Mouse (Mus musculus): ENCODE data around the gene Dbndd2. TPM values are rescaled to one million over a fixed set of nuclear protein-coding genes. Genes with fewer than 3 reads are reported as not detected.

Dbndd2 gene
- polyA plus RNA-seq, 1 experiment from 2014 or later = 10.5 TPM

- no peaks in the 10 kb centered on the region for H3K27me3 ChIP-seq (replicated peaks; ENCODE audit: control insufficient read depth, insufficient read depth, low read length)
- no peak within 1 kb of the TSS for H3K4me3 ChIP-seq (ENCODE audit: low read depth, low read length)
- 80% methylated on average over 6 of the region's 6 CpGs for WGBS
- no peak within 1 kb of the TSS for H3K27ac ChIP-seq (replicated peaks; ENCODE audit: low read depth, low read length)
- H3K9me3 ChIP-seq (ENCODE audit: control insufficient read depth, low read length) = no peaks in the 10 kb centered on the region
- no peak within 1 kb of the TSS for H3K4me2 ChIP-seq (ENCODE audit: low read depth, low read length)
- H3K36me3 ChIP-seq (ENCODE audit: control insufficient read depth, insufficient read depth, low read length) = peaks cover 6% of the 10 kb centered on the region; the same call in 1 of the 2 replicates
- no peak for DNase-seq (ENCODE audit: low spot score)
- no peak within 1 kb of the TSS for H3K9ac ChIP-seq (ENCODE audit: low read depth, low read length)
- no peak for ATAC-seq (ENCODE audit: low read depth)
- no peaks in the 10 kb centered on the region for H3K4me1 ChIP-seq (ENCODE audit: control insufficient read depth, insufficient read depth, low read length)
Observed at GRCm38 (mm10) chr2:164473624-164474023, 12.3 kb upstream of the Dbndd2 start, which contains the start of gene Trp53tg5. Trp53tg5 (minus strand) TSS chr2:164473724.

- Histone ChIP-seq H3K9ac (ENCODE audit: low read depth, low read length) (peak overlapping the region; percentile 73), H3K27me3 (replicated peaks; ENCODE audit: control insufficient read depth, insufficient read depth, low read length) (peaks cover 25% of the 10 kb centered on the region), H3K27ac (replicated peaks; ENCODE audit: low read depth, low read length) (no peak overlapping the region), H3K9me3 (ENCODE audit: control insufficient read depth, low read length) (no peaks in the 10 kb centered on the region), H3K36me3 (ENCODE audit: control insufficient read depth, insufficient read depth, low read length) (no peaks in the 10 kb centered on the region), H3K4me3 (ENCODE audit: low read depth, low read length) (peak overlapping the region; percentile 68), H3K4me1 (ENCODE audit: control insufficient read depth, insufficient read depth, low read length) (peaks cover 8% of the 10 kb centered on the region; the same call in 1 of the 2 replicates), H3K4me2 (ENCODE audit: low read depth, low read length) (peak overlapping the region; percentile 100)
- ATAC-seq (ENCODE audit: low read depth) (peak; percentile 58), DNase-seq (ENCODE audit: low spot score) (peak; percentile 40)
- under 1% methylated on average over 26 of the region's 90 CpGs for WGBS
Observed at GRCm38 (mm10) chr2:164486258-164487114, 580 bp downstream of the Dbndd2 start.

- Histone ChIP-seq H3K4me2 (ENCODE audit: low read depth, low read length) (peak overlapping the region; percentile 100), H3K9ac (ENCODE audit: low read depth, low read length) (peak overlapping the region; percentile 73), H3K9me3 (ENCODE audit: control insufficient read depth, low read length) (no peaks in the 10 kb centered on the region), H3K36me3 (ENCODE audit: control insufficient read depth, insufficient read depth, low read length) (no peaks in the 10 kb centered on the region), H3K4me3 (ENCODE audit: low read depth, low read length) (peak overlapping the region; percentile 68), H3K4me1 (ENCODE audit: control insufficient read depth, insufficient read depth, low read length) (peaks cover 8% of the 10 kb centered on the region; the same call in 1 of the 2 replicates), H3K27me3 (replicated peaks; ENCODE audit: control insufficient read depth, insufficient read depth, low read length) (peaks cover 25% of the 10 kb centered on the region), H3K27ac (replicated peaks; ENCODE audit: low read depth, low read length) (no peak overlapping the region)
- 12% methylated on average over 11 of the region's 11 CpGs for WGBS
- DNase-seq (ENCODE audit: low spot score) (no peak), ATAC-seq (ENCODE audit: low read depth) (peak; percentile 20; the same call in 1 of the 2 replicates)
Observed at GRCm38 (mm10) chr2:164487115-164487527, 1.2 kb downstream of the Dbndd2 start.

DNA sequence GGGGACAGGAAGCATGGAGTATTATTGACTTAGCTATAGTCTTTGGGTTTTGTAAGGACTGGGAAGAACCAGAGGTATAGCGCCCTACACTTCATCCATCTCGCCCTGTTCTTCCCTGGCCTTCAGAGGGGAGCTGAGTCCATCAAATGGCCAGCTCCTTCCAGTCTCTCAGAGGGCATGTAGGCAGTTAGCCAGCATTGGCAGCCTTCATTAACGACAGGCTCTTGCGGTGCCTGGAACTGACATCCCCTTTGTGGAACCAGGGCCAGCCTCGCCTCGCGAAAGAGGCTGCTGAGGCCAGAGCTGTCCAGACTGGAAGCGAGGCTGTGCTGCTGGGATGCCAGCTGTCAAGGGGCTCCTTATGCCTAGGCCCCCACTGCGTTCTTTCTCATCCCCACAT, 1.9 kb downstream of the Dbndd2 start:
- H3K27me3 ChIP-seq (replicated peaks; ENCODE audit: control insufficient read depth, insufficient read depth, low read length) = peaks cover 25% of the 10 kb centered on the region
- H3K4me2 ChIP-seq (ENCODE audit: low read depth, low read length) = no peak overlapping the region
- 59% methylated on average over 9 of the region's 9 CpGs for WGBS

DNA sequence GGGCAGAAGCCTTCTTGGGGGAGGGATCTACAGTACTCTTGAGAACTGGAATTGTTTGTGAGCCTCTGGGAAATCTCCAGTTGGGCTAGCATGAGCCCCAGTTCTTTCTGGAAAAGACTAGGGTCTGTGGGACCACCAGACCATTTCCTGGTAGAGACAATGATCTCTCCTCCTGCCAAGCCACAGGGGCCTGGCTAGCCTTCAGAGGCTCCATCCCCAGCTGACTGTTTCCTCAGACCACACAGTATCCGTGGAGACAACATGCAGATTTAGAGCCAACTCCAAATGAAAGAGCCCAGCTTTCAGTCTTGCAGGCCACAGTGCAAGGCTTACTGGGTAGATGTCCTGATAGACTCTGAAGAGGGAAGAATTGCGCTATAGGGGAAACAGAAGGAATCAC, 8.2 kb downstream of the Dbndd2 start:
- DNase-seq (ENCODE audit: low spot score) = no peak
- Histone ChIP-seq H3K27me3 (replicated peaks; ENCODE audit: control insufficient read depth, insufficient read depth, low read length) (no peaks in the 10 kb centered on the region), H3K9ac (ENCODE audit: low read depth, low read length) (no peak overlapping the region), H3K36me3 (ENCODE audit: control insufficient read depth, insufficient read depth, low read length) (0 out of 2 replicates have a peak, but pooled peaks cover 2% of the 10 kb centered on the region), H3K4me3 (ENCODE audit: low read depth, low read length) (no peak overlapping the region), H3K27ac (replicated peaks; ENCODE audit: low read depth, low read length) (no peak overlapping the region), H3K4me2 (ENCODE audit: low read depth, low read length) (no peak overlapping the region), H3K9me3 (ENCODE audit: control insufficient read depth, low read length) (no peaks in the 10 kb centered on the region), H3K4me1 (ENCODE audit: control insufficient read depth, insufficient read depth, low read length) (0 out of 2 replicates have a peak, but pooled peaks cover 12% of the 10 kb centered on the region)
- WGBS = 42% methylated on average over 2 of the region's 2 CpGs
- no peak for ATAC-seq (ENCODE audit: low read depth)

More for the DNA sequence above, 1.9 kb downstream of the Dbndd2 start:
- ATAC-seq (ENCODE audit: low read depth) (no peak), DNase-seq (ENCODE audit: low spot score) (no peak)
- Histone ChIP-seq H3K36me3 (ENCODE audit: control insufficient read depth, insufficient read depth, low read length) (no peaks in the 10 kb centered on the region), H3K9me3 (ENCODE audit: control insufficient read depth, low read length) (no peaks in the 10 kb centered on the region), H3K4me3 (ENCODE audit: low read depth, low read length) (no peak overlapping the region), H3K9ac (ENCODE audit: low read depth, low read length) (no peak overlapping the region), H3K27ac (replicated peaks; ENCODE audit: low read depth, low read length) (no peak overlapping the region), H3K4me1 (ENCODE audit: control insufficient read depth, insufficient read depth, low read length) (peaks cover 8% of the 10 kb centered on the region; the same call in 1 of the 2 replicates)

GRCm38 (mm10) chr2:164496331-164496730, 10.4 kb downstream of the Dbndd2 start:
- H3K36me3 ChIP-seq (ENCODE audit: control insufficient read depth, insufficient read depth, low read length) = peaks cover 22% of the 10 kb centered on the region
- 0 out of 2 replicates have a peak, but pooled peaks cover 12% of the 10 kb centered on the region for H3K4me1 ChIP-seq (ENCODE audit: control insufficient read depth, insufficient read depth, low read length)
- no peak overlapping the region for H3K9ac ChIP-seq (ENCODE audit: low read depth, low read length)
- no peak overlapping the region for H3K4me3 ChIP-seq (ENCODE audit: low read depth, low read length)
- no peak overlapping the region for H3K27ac ChIP-seq (replicated peaks; ENCODE audit: low read depth, low read length)
- WGBS = 62% methylated on average over 1 of the region's 1 CpGs
- H3K27me3 ChIP-seq (replicated peaks; ENCODE audit: control insufficient read depth, insufficient read depth, low read length) = no peaks in the 10 kb centered on the region
- no peaks in the 10 kb centered on the region for H3K9me3 ChIP-seq (ENCODE audit: control insufficient read depth, low read length)
- DNase-seq (ENCODE audit: low spot score) = peak; percentile 27
- ATAC-seq (ENCODE audit: low read depth) = peak; percentile 30; the same call in 1 of the 2 replicates
- H3K4me2 ChIP-seq (ENCODE audit: low read depth, low read length) = peak overlapping the region; percentile 79; the same call in 1 of the 2 replicates

DNA sequence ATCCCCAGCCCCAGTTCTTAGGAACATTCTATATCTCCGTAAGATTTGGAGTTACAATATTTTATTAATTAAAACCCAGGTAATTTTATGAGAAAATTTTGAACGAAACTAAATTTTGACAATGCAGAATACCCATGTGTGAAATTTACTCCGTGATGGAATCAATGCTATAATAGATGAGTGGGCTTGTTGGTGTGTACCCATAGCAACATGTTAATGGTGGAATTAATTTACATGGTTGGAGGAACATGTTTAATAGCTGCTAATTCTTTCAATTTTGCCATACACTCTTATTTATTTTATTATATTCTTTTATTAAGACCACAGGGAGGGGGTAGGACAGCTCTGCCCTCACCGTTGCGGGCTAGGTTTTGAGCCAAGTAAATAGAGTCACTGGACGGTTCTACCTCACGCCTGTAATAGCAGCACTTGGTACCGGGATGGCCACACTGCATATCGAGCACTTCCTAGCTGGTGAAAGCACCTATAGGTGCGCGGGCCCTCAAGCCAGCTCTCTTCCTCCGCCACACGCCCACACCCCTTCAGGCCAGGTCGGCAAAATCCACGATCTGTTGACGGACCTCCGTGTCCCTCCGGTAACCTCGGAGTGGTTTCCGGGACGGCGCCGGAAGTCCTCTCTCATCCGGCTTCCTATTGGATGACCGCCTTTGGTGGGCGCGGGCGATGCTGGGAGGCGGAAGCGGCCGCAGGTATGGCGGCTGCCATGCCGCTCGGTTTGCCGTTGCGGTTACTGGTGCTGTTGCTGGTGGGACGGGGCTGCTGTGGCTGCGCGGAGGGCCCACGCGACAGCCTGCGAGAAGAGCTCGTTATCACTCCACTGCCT, 11.2 kb downstream of the Dbndd2 start, which contains the start of gene Pigt:
TSS of gene Pigt (plus strand) at position 674 of the 844 bp plus-strand sequence.
- Histone ChIP-seq H3K4me3 (ENCODE audit: low read depth, low read length) (peak within 1 kb of the TSS; percentile 75), H3K4me1 (ENCODE audit: control insufficient read depth, insufficient read depth, low read length) (0 out of 2 replicates have a peak, but pooled peaks cover 12% of the 10 kb centered on the region), H3K9me3 (ENCODE audit: control insufficient read depth, low read length) (no peaks in the 10 kb centered on the region), H3K27ac (replicated peaks; ENCODE audit: low read depth, low read length) (0 out of 2 replicates have a peak within 1 kb of the TSS, but pooled peaks have one; percentile 16), H3K36me3 (ENCODE audit: control insufficient read depth, insufficient read depth, low read length) (peaks cover 29% of the 10 kb centered on the region), H3K27me3 (replicated peaks; ENCODE audit: control insufficient read depth, insufficient read depth, low read length) (no peaks in the 10 kb centered on the region), H3K9ac (ENCODE audit: low read depth, low read length) (peak within 1 kb of the TSS; percentile 71), H3K4me2 (ENCODE audit: low read depth, low read length) (peak within 1 kb of the TSS; percentile 79)
- 7% methylated on average over 29 of the region's 43 CpGs for WGBS
- ATAC-seq (ENCODE audit: low read depth) (peak; percentile 94), DNase-seq (ENCODE audit: low spot score) (peak; percentile 94)

DNA sequence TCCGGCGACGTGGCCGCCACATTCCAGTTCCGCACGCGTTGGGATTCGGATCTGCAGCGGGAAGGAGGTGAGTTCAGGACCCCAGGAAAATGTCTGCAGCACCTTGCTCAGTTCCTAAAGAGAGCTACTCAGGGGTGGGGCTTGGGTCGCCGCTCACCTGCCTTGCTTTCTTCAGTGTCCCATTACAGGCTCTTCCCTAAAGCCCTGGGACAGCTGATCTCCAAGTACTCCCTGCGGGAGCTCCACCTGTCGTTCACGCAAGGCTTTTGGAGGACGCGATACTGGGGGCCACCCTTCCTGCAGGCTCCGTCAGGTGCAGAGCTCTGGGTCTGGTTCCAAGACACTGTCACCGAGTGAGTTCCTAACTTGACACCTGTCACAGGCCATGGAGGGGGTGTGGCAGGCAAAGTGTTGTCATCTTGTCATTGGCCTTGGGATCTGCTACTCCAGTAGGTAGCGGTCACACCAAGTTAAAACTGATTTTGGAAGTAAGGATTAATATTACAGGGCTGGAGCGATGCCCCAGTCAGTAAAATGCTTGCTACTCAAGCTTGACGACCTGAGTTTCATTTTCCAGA, 11.9 kb downstream of the Dbndd2 start:
- Histone ChIP-seq H3K36me3 (ENCODE audit: control insufficient read depth, insufficient read depth, low read length) (peaks cover 36% of the 10 kb centered on the region), H3K9me3 (ENCODE audit: control insufficient read depth, low read length) (no peaks in the 10 kb centered on the region), H3K27me3 (replicated peaks; ENCODE audit: control insufficient read depth, insufficient read depth, low read length) (no peaks in the 10 kb centered on the region), H3K4me2 (ENCODE audit: low read depth, low read length) (peak overlapping the region; percentile 79), H3K9ac (ENCODE audit: low read depth, low read length) (peak overlapping the region; percentile 71), H3K4me1 (ENCODE audit: control insufficient read depth, insufficient read depth, low read length) (0 out of 2 replicates have a peak, but pooled peaks cover 12% of the 10 kb centered on the region), H3K27ac (replicated peaks; ENCODE audit: low read depth, low read length) (no peak overlapping the region), H3K4me3 (ENCODE audit: low read depth, low read length) (peak overlapping the region; percentile 75)
- 7% methylated on average over 21 of the region's 21 CpGs for WGBS
- ATAC-seq (ENCODE audit: low read depth) (no peak; the same call in none of the 2 replicates), DNase-seq (ENCODE audit: low spot score) (peak; percentile 23)

All from embryonic facial prominence, embryonic 14.5 days (tissue).